Mouse (Mus musculus) liver, postnatal 0 days (tissue): ENCODE results near the gene Hivep1. TPM values are rescaled to one million over a fixed set of nuclear protein-coding genes. Genes with fewer than 3 reads are reported as not detected.

ENCODE experiments used
- ATAC-seq: fragments of 200-750 bp; cut with Nextera tagmentation; 2 replicates; pipeline ENCODE4 v1.8.0; 2017; ENCODE audit warnings: mild to moderate bottlenecking, moderate library complexity
- DNase-seq: peaks from one replicate; pipeline ENCODE4 v3.0.0-alpha.2; 2016
- H3K27ac ChIP-seq: fragments of 300-500 bp; sonication (generic); 2 replicates; pipeline ENCODE4 v1.5.1; 2014; ENCODE audit warnings: antibody characterized with exemption, moderate library complexity, mild to moderate bottlenecking, low read depth
- H3K27me3 ChIP-seq: fragments of 300-500 bp; sonication (generic); 2 replicates; pipeline ENCODE4 v1.6.1; 2014; ENCODE audit warnings: low read length, control low read depth, mixed read lengths; ENCODE audit not compliant: insufficient read depth
- H3K36me3 ChIP-seq: fragments of 300-500 bp; sonication (generic); replicated peaks from 2 replicates; pipeline ENCODE4 v1.6.1; 2014; ENCODE audit warnings: mild to moderate bottlenecking, control low read depth, low read length, moderate library complexity, mixed read lengths; ENCODE audit not compliant: insufficient read depth
- H3K4me1 ChIP-seq: fragments of 300-500 bp; sonication (generic); 2 replicates; pipeline ENCODE4 v1.6.1; 2014; ENCODE audit warnings: antibody characterized with exemption, mild to moderate bottlenecking, control low read depth; ENCODE audit not compliant: insufficient read depth
- H3K4me2 ChIP-seq: fragments of 300-500 bp; sonication (generic); 2 replicates; pipeline ENCODE4 v1.6.1; 2014; ENCODE audit warnings: low read depth, mild to moderate bottlenecking, low read length, moderate library complexity, mixed read lengths
- H3K4me3 ChIP-seq: fragments of 300-500 bp; sonication (generic); 2 replicates; pipeline ENCODE4 v1.5.1; 2014; ENCODE audit warnings: low read depth, low read length
- H3K9ac ChIP-seq: fragments of 300-500 bp; sonication (generic); replicated peaks from 2 replicates; pipeline ENCODE4 v1.6.1; 2014; ENCODE audit warnings: mild to moderate bottlenecking, moderate library complexity
- H3K9me3 ChIP-seq: fragments of 300-500 bp; sonication (generic); 2 replicates; pipeline ENCODE4 v1.6.1; 2016; ENCODE audit warnings: mild to moderate bottlenecking, control low read depth, low read length, mixed read lengths
- CTCF ChIP-seq: sonication (generic); IDR thresholded peaks from 2 replicates; pipeline ENCODE4 v1.5.1; 2016; ENCODE audit warnings: antibody characterized with exemption, low read depth
- EP300 ChIP-seq: IDR thresholded peaks from 2 replicates; pipeline ENCODE4 v1.6.1; 2016; ENCODE audit warnings: antibody characterized with exemption, low read depth, mild to moderate bottlenecking
- WGBS: fragments of 180-500 bp; shearing (Covaris S2); extraction: QIAGEN DNeasy Blood & Tissue Kit; methylation state at CpG from one replicate; pipeline ENCODE4 v1.1.7; 2014; ENCODE audit not compliant: insufficient replicate concordance; 5-methylcytosine and 5-hydroxymethylcytosine counted together
- polyA plus RNA-seq: library from polyadenylated mRNA; unstranded; fragments of >200 nt; fragmentation: Nextera tagmentation; extraction: Ambion mirVana; gene quantifications from 2 replicates; pipeline ENCODE4 v1.2.1, GENCODE M21; 2015

Gene Hivep1
- 3.1 and 4.5 TPM in 2 replicates for polyA plus RNA-seq

DNA sequence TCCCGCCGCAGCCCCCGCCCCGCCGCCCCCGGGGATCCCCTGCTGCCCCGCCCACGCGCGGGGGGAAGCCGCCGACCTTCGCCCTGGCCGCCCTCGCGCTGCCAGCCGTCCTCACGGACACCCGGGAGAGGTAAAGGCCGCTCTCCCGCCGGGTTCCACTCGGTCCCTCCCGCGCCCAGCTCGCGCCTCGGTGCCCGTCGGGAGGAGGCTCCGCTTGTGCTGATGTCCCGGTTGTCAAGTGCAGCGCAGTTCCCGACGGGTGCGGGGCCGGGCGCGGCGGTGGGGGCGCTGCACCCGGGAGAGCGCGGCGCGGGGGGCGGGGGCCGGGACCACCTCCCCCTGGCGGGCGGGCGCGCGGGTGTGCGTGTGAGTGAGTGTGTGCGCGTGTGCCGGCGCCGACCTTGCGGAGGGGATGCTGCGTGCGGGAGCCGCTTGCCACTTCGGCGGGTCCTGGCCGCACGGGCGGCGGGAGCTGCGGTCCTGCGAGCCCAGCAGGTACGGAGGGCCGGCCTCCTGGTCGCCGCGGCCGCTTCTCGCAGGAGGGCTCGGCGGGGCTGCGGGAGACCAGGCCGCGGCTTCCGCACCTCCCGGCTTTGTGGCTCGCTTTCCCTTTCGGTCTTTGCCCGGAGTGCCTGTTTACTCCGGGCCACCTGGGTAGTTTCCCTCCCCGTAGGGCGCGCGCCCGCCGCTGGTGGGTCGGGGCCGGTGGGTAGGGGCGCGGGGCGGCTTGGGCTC lies at the start of gene Hivep1:
TSS of gene Hivep1 (plus strand) at position 61 of the 735 bp plus-strand sequence.
- TF ChIP-seq EP300, result no peak
- peak; percentile 21; the same call in 1 of the 2 replicates for TF ChIP-seq CTCF
- Histone ChIP-seq H3K27me3 (no peaks in the 10 kb centered on the region), H3K4me2 (peak within 1 kb of the TSS; percentile 94), H3K9ac (peak within 1 kb of the TSS; percentile 93), H3K4me3 (peak within 1 kb of the TSS; percentile 97), H3K36me3 (peaks cover 19% of the 10 kb centered on the region), H3K27ac (peak within 1 kb of the TSS; percentile 98), H3K4me1 (peaks cover 8% of the 10 kb centered on the region), H3K9me3 (no peaks in the 10 kb centered on the region)
- peak; percentile 11; the same call in 1 of the 2 replicates for ATAC-seq
- under 1% methylated on average over 77 of the region's 100 CpGs for WGBS
- DNase-seq, result no peak

DNA sequence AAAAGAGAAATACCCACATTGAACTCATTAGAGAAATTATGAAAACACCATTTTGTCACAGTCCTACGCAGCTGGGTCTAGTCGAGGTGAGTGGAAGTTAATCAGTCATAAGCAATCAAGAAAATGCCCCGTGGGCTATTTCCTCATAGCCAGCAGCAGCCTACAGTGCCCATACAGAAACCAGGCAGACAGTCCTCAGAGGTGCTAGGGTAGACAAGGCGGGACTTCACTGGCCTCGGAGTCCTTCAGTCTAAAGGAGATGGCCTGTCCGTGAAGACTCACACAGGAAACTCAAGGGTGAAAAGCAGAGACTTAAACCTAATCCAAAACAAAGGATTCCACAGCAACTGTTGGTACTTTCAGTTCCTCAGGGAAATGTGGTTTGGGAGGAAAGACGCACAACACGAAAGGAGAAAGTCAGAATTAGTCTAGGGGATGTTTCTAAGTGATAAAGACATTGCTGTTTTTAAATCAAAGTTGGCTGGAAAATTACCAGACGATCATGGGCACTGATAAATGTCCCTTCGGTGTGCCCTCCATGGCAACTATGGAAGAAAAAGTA lies 36.3 kb upstream of the Hivep1 start:
- H3K4me2 ChIP-seq, result no peak overlapping the region
- H3K9ac ChIP-seq, result no peak overlapping the region
- no peaks in the 10 kb centered on the region for H3K9me3 ChIP-seq
- TF ChIP-seq EP300, result no peak
- no peak for TF ChIP-seq CTCF
- H3K4me3 ChIP-seq, result no peak overlapping the region
- H3K27ac ChIP-seq, result no peak overlapping the region
- 54% methylated on average over 10 of the region's 10 CpGs for WGBS
- no peaks in the 10 kb centered on the region for H3K36me3 ChIP-seq
- no peaks in the 10 kb centered on the region for H3K4me1 ChIP-seq
- ATAC-seq (no peak), DNase-seq (no peak)
- no peaks in the 10 kb centered on the region for H3K27me3 ChIP-seq

DNA sequence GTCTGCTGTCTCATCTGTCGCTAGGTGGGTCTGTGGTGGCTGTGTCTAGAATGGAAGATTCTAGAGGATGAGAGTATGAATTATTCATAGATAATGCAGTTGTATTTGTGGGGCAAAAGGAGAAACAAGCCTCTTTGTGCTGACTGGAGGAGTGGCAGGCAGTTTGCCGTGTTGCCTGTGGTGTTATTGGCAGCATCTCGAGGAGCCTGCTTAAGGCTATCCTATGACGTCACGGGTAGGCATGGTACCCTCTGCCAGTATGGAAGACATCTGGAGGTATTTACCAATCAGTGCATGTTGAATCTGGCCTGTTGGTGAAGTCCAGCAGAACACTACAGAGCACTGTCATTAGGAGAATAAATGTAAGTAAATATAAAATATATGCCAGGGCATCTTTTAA lies 35.6 kb upstream of the Hivep1 start:
- no peak for ATAC-seq
- DNase-seq, result no peak

DNA sequence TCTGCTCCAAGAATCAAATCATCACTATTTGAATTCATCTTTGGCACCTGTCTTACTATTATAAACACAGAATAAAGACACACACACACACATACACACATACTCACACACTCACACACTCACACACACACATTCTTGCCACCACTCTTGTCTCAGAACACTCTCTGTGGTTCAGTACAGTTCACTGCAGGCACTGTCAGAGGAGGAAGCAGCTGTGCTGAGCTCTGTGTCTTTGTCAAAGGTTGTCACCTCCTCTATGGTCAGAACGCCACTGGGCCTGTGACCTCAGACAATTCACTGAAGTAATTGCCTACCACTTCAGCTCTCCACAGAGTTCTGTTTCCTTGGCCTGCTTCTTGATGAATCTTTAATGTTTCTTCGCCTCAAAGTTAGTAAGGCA lies 33.5 kb upstream of the Hivep1 start:
- DNase-seq, result no peak
- no peak overlapping the region for H3K4me2 ChIP-seq

More for the DNA sequence above, 35.6 kb upstream of the Hivep1 start:
- no peaks in the 10 kb centered on the region for H3K9me3 ChIP-seq
- no peak overlapping the region for H3K4me3 ChIP-seq
- no peak overlapping the region for H3K9ac ChIP-seq
- H3K4me2 ChIP-seq, result no peak overlapping the region
- H3K27ac ChIP-seq, result no peak overlapping the region
- no peak for TF ChIP-seq EP300
- no peak for TF ChIP-seq CTCF
- 73% methylated on average over 5 of the region's 5 CpGs for WGBS
- H3K27me3 ChIP-seq, result no peaks in the 10 kb centered on the region
- H3K36me3 ChIP-seq, result no peaks in the 10 kb centered on the region
- H3K4me1 ChIP-seq, result no peaks in the 10 kb centered on the region

DNA sequence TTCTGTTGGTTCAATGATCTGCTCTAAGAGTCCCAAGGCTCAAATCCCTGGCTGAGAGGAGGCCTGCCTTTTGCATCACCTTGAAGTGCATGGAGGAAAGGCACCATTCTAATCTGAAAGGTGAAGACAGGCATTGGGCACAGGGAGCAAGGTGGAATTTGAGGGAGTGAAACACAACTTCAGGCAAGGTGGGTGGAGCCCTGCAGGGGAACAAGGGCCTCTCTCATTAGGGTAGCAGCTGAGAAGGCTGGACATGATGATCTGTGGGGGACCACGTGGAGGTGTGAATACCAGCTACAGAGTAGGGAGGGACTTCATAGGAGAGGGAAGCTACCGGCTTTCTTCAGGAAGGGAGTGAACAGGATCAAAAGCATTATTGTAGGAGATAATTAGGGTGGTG lies 10.6 kb upstream of the Hivep1 start:
- DNase-seq (no peak), ATAC-seq (no peak)
- no peaks in the 10 kb centered on the region for H3K27me3 ChIP-seq
- TF ChIP-seq EP300 (no peak), CTCF (no peak)
- H3K9me3 ChIP-seq, result no peaks in the 10 kb centered on the region
- H3K4me2 ChIP-seq, result no peak overlapping the region
- no peak overlapping the region for H3K9ac ChIP-seq
- 29% methylated on average over 2 of the region's 2 CpGs for WGBS
- H3K27ac ChIP-seq, result no peak overlapping the region
- H3K36me3 ChIP-seq, result no peaks in the 10 kb centered on the region
- no peak overlapping the region for H3K4me3 ChIP-seq
- no peaks in the 10 kb centered on the region for H3K4me1 ChIP-seq

More for the DNA sequence above, 33.5 kb upstream of the Hivep1 start:
- Histone ChIP-seq H3K27me3 (no peaks in the 10 kb centered on the region), H3K4me3 (no peak overlapping the region), H3K27ac (no peak overlapping the region), H3K9me3 (no peaks in the 10 kb centered on the region), H3K4me1 (no peaks in the 10 kb centered on the region), H3K36me3 (no peaks in the 10 kb centered on the region), H3K9ac (no peak overlapping the region)
- TF ChIP-seq CTCF, result no peak
- 55% methylated on average over 2 of the region's 2 CpGs for WGBS
- no peak for ATAC-seq

DNA sequence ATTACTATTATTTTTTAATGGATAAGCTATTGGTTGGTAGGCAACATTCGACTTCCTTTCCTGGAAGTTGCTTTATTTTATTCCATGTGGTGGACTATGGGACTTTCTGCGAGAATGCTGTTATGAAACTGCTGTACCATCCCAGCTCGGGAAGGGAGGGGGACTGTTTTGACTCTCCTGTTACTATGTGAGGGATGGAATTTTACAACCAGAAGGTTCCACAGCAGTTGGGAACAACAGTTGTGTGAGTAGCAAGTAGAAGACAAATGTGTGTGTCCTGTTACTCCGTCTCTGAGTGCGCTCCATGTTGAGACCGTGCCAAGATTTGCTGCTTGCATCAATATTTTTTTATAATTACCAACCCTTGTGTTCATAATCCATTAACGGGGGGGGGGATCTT lies 8.4 kb upstream of the Hivep1 start:
- H3K4me2 ChIP-seq, result no peak overlapping the region
- H3K27me3 ChIP-seq, result no peaks in the 10 kb centered on the region
- no peaks in the 10 kb centered on the region for H3K36me3 ChIP-seq
- H3K9ac ChIP-seq, result no peak overlapping the region
- no peaks in the 10 kb centered on the region for H3K9me3 ChIP-seq
- H3K27ac ChIP-seq, result no peak overlapping the region
- DNase-seq, result no peak
- TF ChIP-seq CTCF (no peak), EP300 (no peak)
- no peak overlapping the region for H3K4me3 ChIP-seq
- no peak for ATAC-seq
- 84% methylated on average over 7 of the region's 7 CpGs for WGBS
- no peaks in the 10 kb centered on the region for H3K4me1 ChIP-seq
